Mouse (Mus musculus): ENCODE results near the gene Pom121l12. TPM values are rescaled to one million over a fixed set of nuclear protein-coding genes. Genes with fewer than 3 reads are reported as not detected.

The Pom121l12 gene
- not detected in 2 replicates for polyA plus RNA-seq (2014; fragmentation: Nextera tagmentation; extraction: Ambion mirVana)

DNA sequence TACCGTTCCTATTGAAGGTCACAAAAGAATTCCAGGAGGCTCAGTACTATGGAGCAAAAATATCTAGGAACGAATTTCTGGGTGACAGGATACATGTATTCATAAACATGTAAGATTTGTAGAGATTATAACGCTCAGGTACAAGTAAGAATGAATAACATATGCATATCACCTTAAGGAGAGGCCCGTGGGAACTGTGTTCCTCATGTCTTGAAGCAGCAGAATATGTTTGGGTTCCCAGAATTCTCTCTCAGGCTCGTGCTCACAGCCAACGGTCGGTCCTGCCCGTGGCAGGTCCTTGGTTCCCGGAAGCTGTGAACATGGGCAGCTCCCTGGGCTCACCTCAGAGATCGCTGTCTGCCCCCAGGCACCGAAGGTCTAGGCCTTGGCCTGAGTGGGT lies at the start of gene Pom121l12:
Gene Pom121l12 (plus strand): TSS at position 301 of the 400 bp plus-strand sequence.
- 91% methylated on average over 11 of the region's 11 CpGs for WGBS
- DNase-seq (ENCODE audit: low spot score) (no peak), ATAC-seq (ENCODE audit: low read depth) (no peak)
- no peaks in the 10 kb centered on the region for H3K36me3 ChIP-seq (ENCODE audit: control insufficient read depth, insufficient read depth, low read length)
- no peaks in the 10 kb centered on the region for H3K4me1 ChIP-seq (ENCODE audit: control insufficient read depth, insufficient read depth, low read length)
- no peak within 1 kb of the TSS for H3K9ac ChIP-seq (ENCODE audit: low read depth, low read length)
- no peak within 1 kb of the TSS for H3K4me2 ChIP-seq (ENCODE audit: low read depth, low read length)
- H3K4me3 ChIP-seq (ENCODE audit: low read depth, low read length) = no peak within 1 kb of the TSS
- no peaks in the 10 kb centered on the region for H3K27me3 ChIP-seq (replicated peaks; ENCODE audit: control insufficient read depth, insufficient read depth, low read length)
- H3K27ac ChIP-seq (replicated peaks; ENCODE audit: low read depth, low read length) = no peak within 1 kb of the TSS
- H3K9me3 ChIP-seq (ENCODE audit: control insufficient read depth, low read length) = no peaks in the 10 kb centered on the region

DNA sequence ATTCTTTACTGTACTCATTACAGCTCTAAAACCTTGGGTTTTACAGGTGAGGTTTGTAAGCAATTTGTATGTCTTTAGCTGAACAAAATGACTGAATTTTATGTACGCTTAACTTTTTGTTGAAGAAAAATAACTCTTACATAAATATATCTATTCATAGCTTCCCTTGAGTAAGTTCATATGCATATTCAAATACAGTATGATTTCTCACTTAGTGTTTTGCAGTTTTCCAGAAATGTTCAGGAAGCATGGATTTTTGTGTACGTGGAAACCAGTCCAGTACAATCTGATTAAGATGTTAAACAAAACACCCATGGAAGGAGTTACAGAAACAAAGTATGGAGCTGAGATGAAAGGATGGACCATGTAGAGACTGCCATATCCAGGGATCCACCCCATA lies 12.8 kb downstream of the Pom121l12 start:
- WGBS = 84% methylated on average over 2 of the region's 2 CpGs
- no peak overlapping the region for H3K27ac ChIP-seq (replicated peaks; ENCODE audit: low read depth, low read length)
- H3K27me3 ChIP-seq (replicated peaks; ENCODE audit: control insufficient read depth, insufficient read depth, low read length) = no peaks in the 10 kb centered on the region
- H3K9ac ChIP-seq (ENCODE audit: low read depth, low read length) = no peak overlapping the region
- no peak for DNase-seq (ENCODE audit: low spot score)
- ATAC-seq (ENCODE audit: low read depth) = no peak
- H3K36me3 ChIP-seq (ENCODE audit: control insufficient read depth, insufficient read depth, low read length) = no peaks in the 10 kb centered on the region
- H3K4me2 ChIP-seq (ENCODE audit: low read depth, low read length) = no peak overlapping the region
- no peaks in the 10 kb centered on the region for H3K4me1 ChIP-seq (ENCODE audit: control insufficient read depth, insufficient read depth, low read length)
- H3K9me3 ChIP-seq (ENCODE audit: control insufficient read depth, low read length) = no peaks in the 10 kb centered on the region
- H3K4me3 ChIP-seq (ENCODE audit: low read depth, low read length) = no peak overlapping the region

Measured in embryonic facial prominence, embryonic 14.5 days (tissue).